Mouse (Mus musculus) pancreas, adult 10 weeks (tissue): ENCODE measurements around the gene Ankdd1a. TPM values are rescaled to one million over a fixed set of nuclear protein-coding genes. Genes with fewer than 3 reads are reported as not detected.

Experiments used
- polyA plus RNA-seq: library from polyadenylated mRNA; stranded (reverse); fragments of 350-450 nt; fragmentation: Illumina TruSeq; extraction: RNeasy Lipid Tissue Mini Kit (QIAGEN cat#74804); gene quantifications from one replicate; pipeline ENCODE4 v1.2.3, GENCODE M21; 2015; ENCODE audit warnings: low read depth, low replicate concordance; ENCODE audit not compliant: insufficient read depth

Ankdd1a gene
- not detected for polyA plus RNA-seq

DNA sequence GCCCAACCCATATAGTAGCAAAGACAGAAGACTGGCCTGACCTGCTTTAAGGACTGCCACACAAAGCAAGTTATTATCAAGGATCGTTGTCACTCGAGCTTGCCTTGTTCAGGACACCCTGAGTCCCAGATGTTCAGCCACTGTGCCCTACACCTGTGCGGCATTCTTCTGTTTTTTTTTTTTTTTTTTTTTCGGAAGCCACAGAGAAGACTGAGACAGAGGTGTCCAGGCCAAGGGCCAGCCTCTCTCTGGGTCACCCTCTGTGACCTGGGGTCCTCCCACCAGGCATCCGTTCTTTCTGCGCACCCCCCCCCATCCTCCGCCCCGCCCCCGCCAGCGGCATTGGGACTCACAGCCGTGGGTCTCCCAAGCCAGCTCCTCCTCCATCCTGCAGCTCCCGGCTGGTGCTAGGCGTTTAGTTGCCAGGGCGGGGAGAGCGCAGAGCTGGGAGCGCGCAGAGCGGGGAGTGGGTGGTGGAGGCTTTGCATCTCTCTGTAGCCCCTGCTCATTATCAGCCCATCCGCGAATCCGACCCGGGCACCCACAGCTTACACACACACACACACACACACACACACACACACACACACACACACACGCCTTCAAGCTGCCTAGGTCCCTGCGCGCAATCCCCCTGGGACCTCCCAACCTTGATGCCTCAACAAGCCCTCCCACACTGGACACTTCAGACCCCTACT, at the start of gene Ankdd1a:
Ankdd1a (minus strand) TSS at position 387 of the 698 bp plus-strand sequence.

DNA sequence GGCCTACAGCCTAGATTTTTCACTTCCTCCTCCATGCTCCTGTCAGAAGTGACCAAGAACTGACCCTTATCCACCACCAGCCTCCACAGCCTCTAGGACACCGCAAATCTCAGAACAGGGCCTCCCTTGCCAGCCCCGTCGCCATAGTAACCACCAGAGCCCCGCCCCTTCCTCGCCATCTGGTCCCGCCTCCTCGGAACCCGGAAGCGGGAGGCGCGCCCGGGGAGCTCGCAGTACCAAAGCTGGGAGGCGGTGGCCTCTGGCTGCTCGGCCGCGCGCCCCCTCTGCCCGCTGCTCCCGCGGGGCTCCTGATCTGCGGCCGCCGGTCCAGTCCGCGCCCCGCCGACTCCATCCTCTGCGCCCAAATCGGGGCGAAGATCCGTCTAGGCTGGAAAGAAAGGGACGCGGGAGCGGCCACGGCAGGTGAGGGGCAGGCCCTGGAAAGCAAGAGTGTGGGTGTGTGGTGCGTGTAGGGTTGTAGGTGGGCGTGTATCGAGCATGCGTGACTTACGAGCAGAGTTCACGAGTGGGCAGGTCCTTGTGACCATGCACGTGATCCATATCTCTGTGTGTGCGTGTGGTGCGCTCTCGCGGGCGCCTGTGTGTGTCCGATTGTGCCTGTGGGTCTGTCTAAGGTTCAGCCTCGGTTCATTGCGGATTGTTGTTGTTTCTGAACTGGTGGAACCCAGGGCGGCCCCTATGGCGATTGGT, 59.1 kb downstream of the Ankdd1a start, which contains the start of gene Spg21:
Spg21 (plus strand) TSS at position 216 of the 711 bp plus-strand sequence.

Other genes with a start within 250 kb of the Ankdd1a start
- 8.9 TPM for gene Clpx, start 225.9 kb downstream of the Ankdd1a start, polyA plus RNA-seq
- gene Pdcd7, start 174.1 kb downstream of the Ankdd1a start, polyA plus RNA-seq = 3.5 TPM
- not detected for gene Ubap1l, start 159.2 kb downstream of the Ankdd1a start, polyA plus RNA-seq
- gene Kbtbd13, start 128.5 kb downstream of the Ankdd1a start, polyA plus RNA-seq = not detected
- 6.2 TPM for gene Rasl12, start 121.7 kb downstream of the Ankdd1a start, polyA plus RNA-seq
- not detected for gene Slc51b, start 97.2 kb downstream of the Ankdd1a start, polyA plus RNA-seq
- 5.0 TPM for gene Mtfmt, start 84.4 kb downstream of the Ankdd1a start, polyA plus RNA-seq
- 5.7 TPM for gene Spg21, start 59.2 kb downstream of the Ankdd1a start, polyA plus RNA-seq
- 5.2 TPM for gene Plekho2, start 59.8 kb upstream of the Ankdd1a start, polyA plus RNA-seq
- gene Pif1, start 67.0 kb upstream of the Ankdd1a start, polyA plus RNA-seq = not detected
- 1.5 TPM for gene Rbpms2, start 109.5 kb upstream of the Ankdd1a start, polyA plus RNA-seq
- gene Oaz2, start 147.8 kb upstream of the Ankdd1a start, polyA plus RNA-seq = 32.7 TPM